Mouse (Mus musculus) heart, postnatal 0 days (tissue): ENCODE results near the gene Rbm7.
"Not testable (repeated sequence)": the region's sequence is repeated elsewhere in the genome, so short reads cannot be mapped to it uniquely, and the experiment has no call there.

Experiments used
- CTCF ChIP-seq: IDR thresholded peaks from 2 replicates; pipeline ENCODE4 v1.5.1; 2016; ENCODE audit warnings: antibody characterized with exemption, control low read depth, low read depth
- EP300 ChIP-seq: IDR thresholded peaks from 2 replicates; pipeline ENCODE4 v1.6.1; 2016; ENCODE audit warnings: antibody characterized with exemption, low read depth

GRCm38 (mm10) chr9:48467471-48467870 is 27.6 kb downstream of the Rbm7 start:
- TF ChIP-seq EP300, CTCF: not testable (repeated sequence)
